Mouse (Mus musculus): ENCODE data around the gene Palld.

Gene Palld

DNA sequence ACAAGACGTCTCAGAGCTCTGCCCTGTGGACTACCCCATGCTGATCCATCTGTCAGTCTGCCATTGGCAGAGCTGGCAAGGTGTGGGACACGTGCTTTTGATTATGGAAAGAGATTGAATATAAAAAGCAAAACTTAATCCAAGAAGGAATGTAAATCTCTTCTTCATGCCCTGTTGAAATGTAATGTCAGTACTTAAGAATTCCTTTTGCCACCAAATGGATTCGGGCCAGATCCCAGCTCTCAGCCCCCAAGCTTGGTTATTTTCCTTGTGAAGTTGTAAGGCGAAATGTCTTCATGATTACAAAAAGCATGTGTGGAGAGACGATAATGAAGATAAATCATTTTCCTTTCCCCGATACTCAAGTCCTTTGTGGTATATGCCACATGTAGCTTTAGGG is 126.6 kb downstream of the Palld start:
- in situ Hi-C loops (cut with MseI, MboI), result no loop called here

DNA sequence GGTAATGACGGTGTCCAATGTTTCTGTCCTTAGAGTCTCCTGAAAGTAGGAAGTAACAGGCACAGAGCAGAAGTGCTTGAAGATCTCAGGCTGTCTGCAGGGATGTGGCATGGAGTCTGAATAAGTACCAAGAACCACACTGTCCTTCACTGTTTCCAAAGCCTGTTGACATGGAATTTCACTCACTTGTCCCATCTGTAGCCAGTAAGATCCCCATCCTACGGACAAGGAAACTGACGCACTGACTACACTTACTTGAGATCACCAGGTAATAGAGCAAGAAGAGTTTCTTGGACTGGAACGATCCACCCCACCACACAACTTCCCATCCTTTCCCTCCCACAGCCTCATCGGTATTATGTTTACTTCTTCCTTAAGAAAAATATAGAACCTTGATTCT is 128.3 kb downstream of the Palld start:
- in situ Hi-C loops (cut with MseI, MboI), result no loop called here

DNA sequence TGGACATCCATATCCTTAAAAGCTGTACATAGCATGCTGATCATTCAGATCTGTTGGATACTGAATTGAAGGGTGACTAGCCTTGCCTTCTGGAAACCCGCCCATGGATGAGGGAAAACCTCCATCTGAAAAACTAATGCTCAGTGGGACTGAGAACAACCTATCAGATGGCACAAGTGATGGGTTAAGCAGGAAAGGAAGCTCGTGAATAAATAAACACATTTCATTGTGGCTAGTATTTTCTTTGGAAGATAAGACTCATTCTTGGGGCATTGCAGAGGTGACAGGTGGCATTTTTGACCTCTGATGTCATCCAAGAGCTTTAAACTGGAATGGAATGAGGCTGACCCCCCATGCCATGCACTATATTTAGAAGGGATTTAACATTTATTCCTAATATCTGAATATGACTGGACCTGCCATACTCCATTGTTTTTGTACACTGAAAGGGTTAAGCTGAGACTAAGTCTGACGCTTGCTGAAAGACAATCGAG is 128.8 kb downstream of the Palld start:
- in situ Hi-C loops (cut with MseI, MboI), result no loop called here

DNA sequence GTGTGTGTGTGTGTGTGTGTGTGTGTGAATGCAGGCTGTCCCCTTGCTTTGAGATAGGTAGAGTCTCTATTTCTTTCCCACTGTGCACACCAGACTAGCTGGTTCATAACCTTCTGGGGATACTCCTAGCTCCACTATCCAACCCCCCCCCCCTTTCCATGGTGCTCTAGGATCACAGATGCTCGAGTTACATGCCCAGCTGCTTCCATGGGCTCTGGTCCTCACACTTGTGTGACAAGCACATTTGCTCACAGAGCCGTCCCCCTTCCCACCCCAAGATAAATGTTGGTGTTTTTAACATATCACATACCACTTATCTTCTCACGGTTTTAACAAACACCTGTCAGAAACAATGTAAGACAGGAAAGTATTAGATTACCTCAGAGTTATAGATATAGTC is 131.2 kb downstream of the Palld start:
- in situ Hi-C loops (cut with MseI, MboI), result no loop called here

DNA sequence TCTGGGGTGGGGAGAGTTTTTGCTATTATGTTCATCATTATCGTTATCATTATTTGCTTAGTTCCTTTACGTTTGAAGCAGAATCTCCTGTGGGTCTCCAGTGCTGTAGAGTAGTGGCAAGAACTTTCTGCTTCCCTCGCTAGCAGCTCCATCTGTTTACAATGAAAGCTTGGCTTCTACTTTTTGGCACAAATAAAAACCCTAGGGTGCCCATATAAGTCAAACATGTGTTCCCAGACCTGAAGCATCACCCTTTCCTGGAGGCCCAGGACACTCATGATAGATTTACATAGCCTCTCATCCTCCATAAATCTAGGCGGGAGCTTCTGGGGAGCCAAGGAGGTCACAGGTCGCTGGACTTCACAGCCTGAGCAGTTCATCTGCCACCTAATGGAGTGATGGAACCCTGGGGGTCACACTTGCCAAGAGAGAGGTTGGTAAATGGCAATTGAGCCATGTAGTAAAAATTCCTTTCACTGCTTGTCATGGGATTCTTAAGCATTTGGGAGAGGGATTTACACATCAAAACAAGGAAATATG is 133.1 kb downstream of the Palld start:
- in situ Hi-C loops (cut with MseI, MboI), result no loop called here

DNA sequence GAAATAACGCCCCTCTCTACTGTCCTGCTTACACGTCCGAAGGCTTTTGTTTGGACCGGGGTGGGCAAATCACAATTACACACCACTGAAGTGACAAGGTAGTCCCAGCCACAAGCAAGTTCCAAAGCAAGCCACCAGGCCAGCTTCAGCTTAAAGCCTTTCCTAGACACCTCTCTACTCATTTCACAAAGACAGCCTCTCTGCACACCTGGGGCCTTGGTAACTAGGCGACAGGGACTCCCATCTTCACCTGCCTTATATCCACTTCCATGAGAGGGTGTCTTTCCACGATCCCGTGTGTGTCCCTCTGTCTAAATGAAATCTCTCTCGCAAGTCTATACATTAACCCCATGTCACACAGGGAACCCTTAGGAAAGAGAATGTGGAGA is 142.3 kb downstream of the Palld start:
- in situ Hi-C loops (cut with MseI, MboI), result no loop called here

DNA sequence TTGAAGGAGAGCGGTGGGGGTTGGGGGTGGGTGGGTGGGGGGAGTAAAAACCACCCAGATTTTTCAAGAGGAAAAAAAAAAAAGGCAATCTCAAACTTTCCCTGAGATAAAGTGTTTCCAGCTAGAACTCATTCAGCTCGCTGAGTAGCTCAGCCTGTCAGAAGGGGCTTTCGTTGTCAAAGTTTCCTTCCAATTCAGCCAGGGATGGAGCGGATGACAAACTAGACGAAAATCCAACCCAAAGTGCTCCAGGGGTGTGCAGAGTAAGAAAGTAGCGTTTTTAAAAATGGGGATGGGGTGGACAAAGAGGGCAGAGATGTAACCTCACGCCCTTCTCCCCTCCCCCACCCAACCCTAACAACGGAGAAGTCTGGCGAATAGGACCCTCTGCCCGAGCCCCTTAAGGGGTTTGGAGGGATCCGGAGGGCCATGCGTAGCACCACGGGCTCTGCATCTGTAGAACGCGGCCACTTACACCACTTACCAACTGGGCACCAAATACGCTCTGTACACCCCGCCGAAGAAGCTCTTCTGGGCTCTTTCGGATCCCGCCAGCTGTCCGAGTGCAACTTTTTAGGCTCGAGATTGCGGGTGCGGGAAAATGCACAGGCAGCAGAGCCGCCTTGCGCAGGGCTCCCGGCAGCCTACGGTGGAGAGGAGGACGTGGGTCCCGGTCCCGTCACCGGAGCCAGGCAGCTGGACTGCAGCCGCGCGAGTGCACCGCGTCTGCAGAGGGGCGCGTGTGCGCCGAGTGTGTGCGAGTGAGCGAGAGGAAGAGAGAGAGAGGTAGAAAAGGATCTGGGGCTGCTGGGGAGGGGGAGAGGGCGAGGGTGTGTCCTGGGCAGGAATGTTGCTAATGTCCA is 142.9 kb downstream of the Palld start:
- in situ Hi-C loops (cut with MseI, MboI), result no loop called here

DNA sequence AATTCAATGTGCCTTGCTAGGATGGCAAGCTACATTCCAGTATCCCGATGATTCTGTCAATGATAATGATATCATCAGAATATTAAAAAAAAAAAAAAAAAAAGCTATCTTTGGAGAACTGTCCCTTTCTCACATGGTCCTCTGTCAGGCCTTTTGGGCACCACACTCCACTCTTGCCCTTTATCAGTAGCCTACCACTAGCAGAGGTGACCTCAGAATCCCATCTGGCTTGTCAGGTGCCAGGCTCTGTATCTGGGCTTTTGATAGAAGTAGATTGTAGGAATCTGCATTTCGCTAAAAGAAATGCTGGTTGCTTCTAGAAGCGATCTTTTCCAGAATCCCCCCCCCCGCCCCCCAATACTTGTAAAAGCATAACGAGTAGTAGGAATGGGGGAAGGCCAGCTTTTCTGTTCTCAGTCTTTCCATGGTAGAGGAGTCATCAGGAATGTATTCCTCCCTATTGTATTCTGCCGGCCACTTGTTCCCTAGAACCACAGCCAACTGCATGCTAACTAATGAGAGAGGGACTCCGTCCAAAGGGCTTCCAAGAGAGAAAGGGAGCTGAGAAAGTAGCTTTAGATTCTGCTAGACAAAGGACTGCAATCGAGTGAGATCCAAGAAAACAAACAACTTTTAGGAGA is 143.7 kb downstream of the Palld start:
- in situ Hi-C loops (cut with MseI, MboI), result no loop called here

DNA sequence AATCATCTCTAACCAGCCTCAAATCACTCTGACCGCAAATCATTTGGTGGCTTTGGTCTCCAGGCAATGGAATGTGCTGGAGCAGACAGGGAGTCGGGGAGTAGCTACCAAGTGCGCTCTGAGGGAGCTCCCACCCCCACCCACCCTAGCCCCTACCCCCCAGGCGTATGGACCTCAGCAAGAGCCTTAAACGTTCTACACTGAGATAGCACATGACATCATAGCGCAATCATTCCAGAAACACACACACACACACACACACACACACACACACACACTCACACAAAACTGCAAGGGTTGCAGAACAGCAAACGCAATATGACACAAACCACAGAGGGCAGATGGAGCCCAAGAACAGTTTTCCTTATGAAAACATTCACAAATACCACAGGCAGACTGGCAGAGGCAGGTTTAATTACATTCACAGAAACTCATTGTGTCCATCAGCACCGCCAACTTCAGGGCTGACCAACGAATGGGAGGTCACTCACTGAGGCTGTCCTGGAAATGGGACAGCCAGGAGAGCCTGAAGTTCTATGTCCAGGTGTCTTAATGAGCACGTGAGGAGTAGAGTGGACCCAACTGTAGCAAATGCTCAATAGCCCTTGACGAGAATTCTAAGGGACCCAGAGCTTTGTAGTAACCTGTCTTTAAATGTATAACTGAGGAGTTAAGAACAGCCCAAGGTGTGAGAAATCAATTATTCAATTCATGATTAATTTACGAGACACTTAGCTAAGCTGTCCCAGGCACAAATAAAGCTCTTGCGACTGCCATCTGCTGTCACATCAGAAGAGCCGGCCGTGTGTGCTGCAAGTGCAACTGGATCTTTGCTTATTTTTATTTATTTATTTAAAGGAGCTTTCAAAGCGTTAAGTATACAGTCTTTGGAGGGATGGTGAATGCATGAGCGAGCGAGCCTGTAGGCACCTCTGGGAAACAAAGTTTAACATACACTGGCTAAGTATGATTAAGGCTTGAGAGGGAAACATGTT is 145.2 kb downstream of the Palld start:
- in situ Hi-C loops (cut with MseI, MboI), result no loop called here

DNA sequence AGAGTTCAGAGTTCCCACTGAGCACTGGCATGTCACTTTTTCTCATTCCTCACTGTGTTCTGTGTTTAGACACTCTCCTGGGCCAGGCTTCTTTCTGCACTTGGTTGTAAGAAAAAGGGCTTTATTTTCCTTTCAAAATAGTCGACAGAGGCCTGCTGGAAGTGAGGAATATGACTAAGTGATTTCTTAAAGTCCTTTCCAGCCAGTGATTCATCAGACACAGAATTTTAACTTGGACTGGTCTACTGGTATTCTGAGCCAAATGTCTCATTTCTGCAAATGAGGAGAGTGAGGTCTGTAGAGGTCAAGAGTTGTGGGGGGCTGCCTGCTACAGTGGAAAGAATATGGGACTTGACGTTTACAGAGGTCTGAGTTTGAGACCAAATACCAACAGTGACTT is 147.3 kb downstream of the Palld start:
- in situ Hi-C loops (cut with MseI, MboI), result no loop called here

DNA sequence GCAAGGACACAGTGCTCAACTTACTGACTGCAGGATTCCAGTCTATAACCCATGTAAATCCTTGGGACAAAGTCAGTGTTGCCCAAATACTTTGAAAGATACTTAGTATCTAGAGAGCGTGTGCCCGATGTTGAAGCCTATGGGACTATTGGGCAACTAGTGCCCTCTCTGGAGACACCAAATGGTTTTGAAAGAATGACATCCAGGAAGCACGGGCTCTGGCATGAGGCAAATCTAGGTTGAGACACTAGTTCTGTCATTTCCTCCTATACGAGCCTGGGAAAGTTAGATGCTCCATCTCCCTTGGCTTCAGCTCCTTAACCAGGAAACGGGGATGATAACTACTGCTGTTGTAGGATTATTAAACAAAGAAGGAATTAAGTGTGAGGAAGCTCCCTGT is 155.4 kb downstream of the Palld start:
- in situ Hi-C loops (cut with MseI, MboI), result no loop called here

DNA sequence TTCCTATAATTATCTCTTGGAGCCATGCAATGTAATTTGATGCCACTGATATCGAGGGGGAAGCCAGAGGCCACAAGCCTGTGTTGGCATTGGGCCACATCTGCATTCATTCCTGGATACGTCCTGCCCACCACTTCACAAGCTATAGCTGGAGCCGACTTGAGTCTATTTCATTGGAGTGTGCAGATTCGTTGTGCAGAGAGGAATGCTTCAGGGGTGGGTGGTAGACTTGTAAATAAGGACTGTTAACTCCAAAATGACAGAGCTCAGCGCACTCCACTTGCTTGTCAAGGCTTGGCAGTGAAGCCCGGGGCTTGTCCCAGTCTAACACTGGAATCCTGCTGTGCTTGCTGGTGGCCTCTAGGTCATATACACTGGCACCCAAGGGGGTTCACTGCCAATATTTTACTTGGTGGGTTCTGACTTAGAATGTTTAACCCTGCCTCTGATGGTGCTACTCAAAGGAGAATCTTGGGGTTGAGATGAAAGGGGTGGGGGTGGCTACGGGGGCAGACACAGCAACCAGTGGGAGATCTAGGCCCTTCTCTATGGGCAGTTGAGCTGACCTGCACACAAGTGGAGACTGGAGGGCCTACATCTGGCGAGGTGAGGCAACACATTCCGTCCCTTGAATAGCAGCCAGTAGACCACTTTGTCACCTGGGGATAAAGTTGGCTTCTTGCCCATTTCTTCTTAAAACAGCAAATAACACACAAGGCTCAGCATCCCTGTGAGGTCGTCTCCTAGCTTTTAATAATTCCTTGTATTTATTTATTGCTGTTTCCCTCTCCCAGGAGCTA is 157.1 kb downstream of the Palld start:
- in situ Hi-C loops (cut with MseI, MboI), result no loop called here

DNA sequence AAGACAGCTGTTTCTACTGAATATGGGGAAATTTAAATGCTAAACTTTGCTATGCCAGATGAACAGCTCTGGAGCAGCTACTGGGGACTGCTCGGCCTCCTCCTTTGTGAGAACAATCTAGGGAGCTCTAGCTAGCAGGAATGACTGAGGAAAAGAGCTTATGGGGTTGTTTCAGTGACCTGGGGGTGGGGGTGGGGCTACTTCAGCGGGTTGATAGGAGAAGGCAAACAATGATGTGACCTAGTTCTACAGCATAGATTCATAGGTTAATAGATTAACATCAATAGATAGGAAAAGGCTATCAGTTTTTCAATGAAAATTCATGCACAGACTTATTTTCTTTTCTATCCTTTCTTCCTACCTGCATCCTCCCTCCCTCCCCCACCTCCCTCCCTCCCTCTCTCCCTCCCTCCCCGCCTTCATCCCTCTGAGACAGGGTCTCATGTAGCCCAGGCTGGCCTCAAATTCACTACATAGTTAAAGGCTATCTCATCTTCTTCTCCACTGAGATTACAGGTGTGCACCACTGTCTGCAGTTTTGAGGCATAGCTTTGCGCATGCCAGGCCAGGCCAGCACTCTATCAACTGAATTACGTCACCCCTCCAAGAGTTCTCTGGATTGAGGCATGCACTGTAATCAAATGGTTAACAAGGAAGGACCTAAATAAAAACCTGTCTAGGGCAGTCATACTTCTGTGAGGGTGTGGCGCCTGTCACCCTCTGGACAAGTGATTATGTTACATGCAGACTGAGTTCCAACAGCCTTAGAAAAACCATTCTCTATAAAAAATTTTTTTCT is 158.5 kb downstream of the Palld start:
- in situ Hi-C loops (cut with MseI, MboI), result no loop called here

DNA sequence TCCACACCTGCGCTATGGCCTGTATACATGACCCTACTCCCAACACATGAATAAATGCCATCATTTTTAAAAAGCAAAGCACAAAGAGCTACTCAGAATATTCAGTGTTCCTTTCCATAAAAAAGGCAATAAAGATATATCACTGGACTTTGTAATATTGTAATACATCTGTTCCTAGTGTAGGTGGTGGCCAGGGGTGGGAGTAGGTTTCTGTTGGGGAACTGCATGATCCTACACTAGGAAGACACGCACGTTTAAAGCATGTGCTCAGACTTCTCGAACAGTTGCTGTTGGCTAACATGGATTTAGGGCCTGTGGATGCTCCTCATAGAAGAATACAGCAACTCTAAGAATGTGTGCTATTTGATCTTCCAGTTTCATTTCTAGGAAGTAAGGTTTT is 165.0 kb downstream of the Palld start:
- in situ Hi-C loops (cut with MseI, MboI), result no loop called here

DNA sequence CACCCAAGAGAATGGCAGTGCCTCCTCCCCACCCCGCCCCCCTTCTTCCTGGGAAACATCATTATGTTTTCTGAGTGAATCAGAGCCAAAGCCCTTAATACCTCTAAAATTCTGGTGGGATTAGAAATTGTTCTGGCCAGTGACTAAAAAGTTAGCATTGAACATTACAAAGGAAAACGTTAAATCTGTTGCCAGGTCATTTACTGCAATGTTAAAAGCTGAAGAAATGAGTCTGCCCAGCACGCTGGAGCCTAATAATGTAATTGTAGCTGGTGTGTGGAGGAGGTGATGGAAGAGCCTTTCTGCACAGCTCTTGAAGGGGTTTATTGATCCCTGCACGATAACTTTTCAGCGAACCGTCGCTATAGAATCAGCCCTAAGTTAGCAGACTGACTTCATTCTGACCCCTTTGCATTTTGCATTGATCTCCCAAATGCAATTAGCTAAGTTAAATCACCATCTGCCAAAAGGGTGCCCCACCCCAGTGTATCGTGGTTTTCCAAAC is 165.7 kb downstream of the Palld start:
- in situ Hi-C loops (cut with MseI, MboI), result no loop called here

DNA sequence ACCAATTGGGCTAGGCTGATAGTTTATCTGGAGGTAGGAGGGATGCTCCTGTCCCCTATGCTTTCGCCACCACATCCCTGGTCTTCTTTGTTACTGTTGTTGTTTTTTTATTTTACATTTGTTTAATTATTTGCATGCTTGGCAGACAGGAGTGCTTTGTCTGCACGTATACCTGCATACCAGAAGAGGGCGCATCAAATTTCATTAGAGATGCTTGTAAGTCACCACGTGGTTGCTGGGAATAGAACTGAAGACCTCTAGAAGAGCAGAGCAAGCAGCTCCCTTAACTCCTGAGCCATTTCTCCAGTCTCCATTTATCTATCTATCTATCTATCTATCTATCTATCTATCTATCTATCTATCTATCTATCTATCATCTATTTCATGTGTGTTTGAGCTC is 166.4 kb downstream of the Palld start:
- in situ Hi-C loops (cut with MseI, MboI), result no loop called here

DNA sequence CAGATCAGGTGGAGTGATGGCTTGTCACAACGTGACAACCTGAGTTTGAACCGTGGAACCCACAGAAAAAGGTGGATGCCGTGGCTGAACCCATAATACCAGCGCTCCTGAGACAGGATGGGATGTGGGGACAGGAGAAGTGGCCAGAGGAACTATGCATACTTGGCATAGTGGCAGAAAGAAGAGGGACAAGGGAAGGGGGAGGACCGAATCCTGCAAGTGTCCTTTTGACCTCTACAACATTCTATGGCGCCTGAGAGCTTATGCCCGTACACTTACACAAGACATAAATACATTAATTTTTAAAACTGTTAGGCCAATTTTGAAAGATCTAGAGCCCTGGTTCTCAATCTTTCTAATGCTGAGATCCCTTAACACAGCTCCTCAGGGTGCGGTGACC is 168.3 kb downstream of the Palld start:
- in situ Hi-C loops (cut with MseI, MboI), result no loop called here

DNA sequence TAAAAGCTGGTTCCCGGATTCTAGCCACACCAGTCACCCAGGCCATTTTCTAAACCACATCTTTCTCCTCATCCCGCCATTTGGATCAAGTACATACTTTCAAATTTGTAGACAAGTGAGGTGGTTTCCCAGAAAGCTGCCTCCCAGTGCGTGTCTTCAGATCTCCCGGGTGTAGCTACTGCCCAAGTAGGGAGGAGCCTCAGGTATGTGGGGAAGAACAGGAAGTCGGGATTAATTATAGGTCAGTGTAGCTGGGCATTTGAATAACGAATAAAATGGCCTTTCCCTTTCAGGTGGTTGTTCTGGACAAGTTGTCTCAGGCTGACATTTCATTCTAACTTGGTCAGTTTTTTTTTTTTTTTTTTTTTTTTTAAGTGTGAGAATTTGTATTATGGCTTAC is 170.3 kb downstream of the Palld start:
- in situ Hi-C loops (cut with MseI, MboI), result no loop called here

DNA sequence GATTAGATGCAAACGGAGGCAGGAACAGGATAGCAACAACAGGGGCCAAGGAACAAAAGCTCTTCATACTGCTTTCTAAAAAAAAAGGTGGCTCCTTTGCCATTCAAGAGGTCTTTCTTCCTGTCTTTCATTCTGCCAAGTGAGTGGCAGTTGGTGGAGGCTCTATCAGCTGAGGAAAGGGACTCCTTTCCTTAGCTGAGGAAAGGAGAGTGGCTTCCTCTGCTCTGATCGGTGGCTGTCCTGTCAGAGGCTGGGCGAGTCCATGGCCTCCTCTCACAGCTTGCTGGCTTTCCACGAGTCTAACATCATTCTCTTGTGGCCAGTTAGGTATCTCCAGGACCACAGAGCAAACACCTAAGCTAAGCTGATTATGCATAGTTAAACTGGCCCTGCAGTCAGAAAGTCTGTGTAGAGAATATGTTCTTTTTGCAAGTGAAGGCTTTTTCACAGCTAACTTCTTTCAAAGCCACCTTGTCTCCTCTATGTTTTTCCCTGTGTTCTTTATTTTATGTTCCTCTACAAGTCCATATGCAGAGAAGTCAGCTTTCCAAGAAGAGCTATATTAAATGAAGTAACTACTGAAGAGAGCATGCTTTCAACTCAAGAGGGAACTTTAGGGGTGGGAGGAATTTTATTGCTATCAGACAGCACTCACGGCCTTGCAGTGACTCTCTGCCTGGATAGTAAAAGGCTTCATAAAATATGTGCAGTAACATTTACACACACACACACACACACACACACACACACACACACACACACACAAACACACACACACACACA is 171.0 kb downstream of the Palld start:
- in situ Hi-C loops (cut with MseI, MboI), result no loop called here
